ENCODE assay signal across 43 mouse cellular contexts in genomic region chr2:128590909-128591308, GRCm38 (mm10). TPM values are rescaled to one million over a fixed set of nuclear protein-coding genes. Genes with fewer than 3 reads are reported as not detected.
"Had no signal": no experiment of that assay in that cellular context is flagged by ENCODE, and none has a peak within 500 bp of the region (broad histone marks: within the 10 kb centered on the region; RNA-seq: fewer than 3 reads in every experiment).

Gene Spdye4c, plus strand, starts transcription at chr2:128591209.

- DNase-seq: heart, postnatal 10 days; heart, postnatal 14 days; heart, postnatal 36 days; heart, postnatal 4 days; kidney, adult 11 months; kidney, adult 18-20 months; kidney, adult 2 months; kidney, adult 8-10 months; kidney, adult 9 months; kidney, postnatal 10 days; kidney, postnatal 14 days; kidney, postnatal 25 days; kidney, postnatal 36 days; kidney, postnatal 4 days; layer of hippocampus, adult 9-11 months; layer of hippocampus, postnatal 36 days had no signal

- H3K4me1 ChIP-seq: heart, embryonic 10.5 days; heart, embryonic 12.5 days; heart, embryonic 13.5 days; heart, embryonic 15.5 days; hindbrain, embryonic 10.5 days; hindbrain, embryonic 12.5 days; hindbrain, embryonic 13.5 days; hindbrain, embryonic 15.5 days; intestine, embryonic 15.5 days; kidney, embryonic 15.5 days had no signal

- H3K36me3 ChIP-seq: heart, embryonic 10.5 days; heart, embryonic 12.5 days; heart, embryonic 13.5 days; heart, embryonic 15.5 days; hindbrain, embryonic 10.5 days; hindbrain, embryonic 12.5 days; hindbrain, embryonic 13.5 days; hindbrain, embryonic 15.5 days; intestine, embryonic 15.5 days; kidney, embryonic 15.5 days had no signal

- H3K27ac ChIP-seq: heart, embryonic 10.5 days; heart, embryonic 13.5 days; heart, embryonic 15.5 days; hindbrain, embryonic 10.5 days; hindbrain, embryonic 12.5 days; hindbrain, embryonic 13.5 days; hindbrain, embryonic 14.5 days; hindbrain, embryonic 15.5 days; hindbrain, postnatal 0 days; intestine, embryonic 15.5 days; kidney, embryonic 15.5 days; kidney, postnatal 0 days; layer of hippocampus, adult 2 months had no signal

- H3K27me3 ChIP-seq: heart, embryonic 12.5 days; heart, embryonic 13.5 days; heart, embryonic 15.5 days; hindbrain, embryonic 12.5 days; hindbrain, embryonic 13.5 days; hindbrain, embryonic 15.5 days; intestine, embryonic 15.5 days; kidney, embryonic 15.5 days had no signal

- H3K4me3 ChIP-seq: heart, embryonic 10.5 days; heart, embryonic 12.5 days; heart, embryonic 13.5 days; heart, embryonic 15.5 days; hindbrain, embryonic 10.5 days; hindbrain, embryonic 12.5 days; hindbrain, embryonic 13.5 days; hindbrain, embryonic 15.5 days; intestine, embryonic 15.5 days; kidney, embryonic 15.5 days; layer of hippocampus, adult 2 months had no signal

RNA-seq across cellular contexts. Expression of gene Spdye4c, which starts in this region (rescaled TPM):
- polyA plus RNA-seq: heart, embryonic 10.5 days; heart, embryonic 11.5 days; heart, embryonic 12.5 days; heart, embryonic 13.5 days; heart, embryonic 14.5 days; heart, embryonic 15.5 days; heart, embryonic 16.5 days; heart, postnatal 0 days; hindbrain, embryonic 10.5 days; hindbrain, embryonic 11.5 days; hindbrain, embryonic 12.5 days; hindbrain, embryonic 13.5 days; hindbrain, embryonic 14.5 days; hindbrain, embryonic 15.5 days; hindbrain, embryonic 16.5 days; hindbrain, postnatal 0 days; inflammation-experienced regulatory T-cells, adult 6 months; intestine, embryonic 14.5 days; intestine, embryonic 15.5 days; intestine, embryonic 16.5 days; intestine, postnatal 0 days; kidney, adult 2 months; kidney, embryonic 14.5 days; kidney, embryonic 15.5 days; kidney, embryonic 16.5 days; kidney, postnatal 0 days; large intestine, adult 2 months had no signal
